Mouse (Mus musculus): ENCODE measurements around the gene Isg20l2.

Gene Isg20l2

DNA sequence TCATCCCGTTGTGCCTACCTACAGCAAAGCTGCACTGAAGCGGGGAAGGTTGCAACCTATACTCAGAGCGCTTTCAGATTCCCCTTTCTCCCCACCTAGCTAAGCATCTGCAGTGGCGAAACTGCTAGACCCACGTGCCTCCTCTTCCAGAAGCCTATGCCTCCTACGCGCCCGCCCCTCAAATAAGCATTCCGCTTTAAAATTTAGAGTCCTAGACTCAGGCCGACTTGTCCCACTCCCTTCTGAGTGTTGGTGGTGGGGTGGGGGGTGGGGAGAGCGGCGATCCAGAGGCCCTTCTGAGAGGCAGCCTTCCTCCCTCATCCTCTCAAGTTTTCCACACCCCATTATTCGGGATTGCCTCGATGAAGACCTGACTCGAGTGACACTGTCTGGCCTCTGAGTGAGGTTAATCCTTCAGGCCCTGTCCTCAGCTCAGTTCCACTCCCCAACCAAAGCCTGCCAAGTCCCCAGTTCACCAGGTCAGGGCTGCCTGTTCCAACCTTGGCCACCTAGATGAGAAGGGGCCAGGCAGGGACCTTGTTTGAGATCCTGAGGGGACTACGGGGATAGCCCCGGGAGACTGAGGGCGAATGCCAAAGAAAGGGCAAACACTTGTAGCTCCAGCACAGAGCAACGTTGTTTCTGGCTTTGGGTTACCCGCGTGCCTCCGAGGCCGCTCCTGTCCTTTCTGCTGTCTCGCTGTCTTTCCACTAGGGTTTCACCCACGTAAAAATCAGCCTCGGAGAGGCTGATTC is 17.1 kb downstream of the Isg20l2 start:
- no peak for DNase-seq (ENCODE audit: low spot score)

DNA sequence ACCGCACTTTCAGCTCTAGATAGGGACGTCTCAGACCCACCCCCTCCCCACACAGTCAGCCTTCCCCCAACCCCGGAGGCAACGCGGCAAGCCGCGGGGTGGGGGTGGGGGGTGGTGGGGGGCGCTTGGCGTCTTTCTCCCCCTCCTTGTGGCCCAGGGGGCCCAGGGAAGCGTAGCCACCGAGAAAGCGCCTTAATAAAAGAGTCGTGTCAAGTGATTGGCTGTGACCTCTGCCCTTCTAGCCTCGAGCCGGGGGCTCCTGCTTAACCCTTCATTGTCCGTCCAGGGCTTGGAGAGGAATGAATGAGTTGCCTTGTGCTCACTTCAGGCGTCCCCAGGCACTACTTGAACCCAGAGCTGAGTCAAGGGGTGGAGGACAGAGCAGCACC is 17.7 kb downstream of the Isg20l2 start:
- no peak for DNase-seq (ENCODE audit: low spot score)

DNA sequence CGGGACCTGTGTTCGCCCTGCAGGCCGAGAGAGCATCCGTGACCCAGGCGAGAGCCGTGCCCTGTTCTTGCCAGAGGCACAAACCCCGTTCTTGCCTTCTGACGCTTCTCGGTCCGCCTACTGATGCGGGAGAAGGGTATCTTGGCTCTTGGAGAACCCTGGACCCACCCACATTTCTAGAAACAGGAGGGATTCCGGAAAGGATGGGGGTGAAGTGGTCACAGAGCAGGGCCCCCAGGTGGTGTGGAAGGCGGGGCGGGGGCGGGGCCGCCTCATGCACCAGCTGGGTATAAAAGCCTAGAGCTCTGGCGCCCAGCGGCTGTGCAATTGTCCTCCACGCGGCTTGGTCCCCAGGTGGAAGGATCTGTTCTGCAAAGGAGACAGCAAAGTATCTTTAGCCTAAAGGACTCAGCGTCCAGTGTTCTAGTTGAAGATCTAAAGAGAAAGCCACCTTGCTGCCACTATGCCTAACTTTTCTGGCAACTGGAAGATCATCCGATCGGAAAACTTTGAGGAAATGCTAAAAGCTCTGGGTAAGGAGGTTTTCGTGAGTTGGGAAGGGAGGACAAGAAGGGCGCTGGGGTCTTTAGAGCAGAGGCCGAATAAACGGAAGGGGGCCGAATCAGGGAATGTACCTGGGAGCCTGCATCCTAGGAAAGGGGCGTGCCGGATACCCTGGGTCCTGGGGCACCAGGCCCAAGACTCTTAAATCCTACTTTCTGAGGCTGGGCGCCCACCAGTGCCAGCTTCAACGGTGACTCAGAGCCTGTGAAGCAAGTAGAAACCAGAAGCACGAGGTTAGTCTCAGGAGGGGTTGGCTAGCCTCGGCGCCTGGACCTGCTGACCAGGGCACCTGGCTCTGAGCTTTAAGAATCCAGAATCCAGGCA is 18.5 kb downstream of the Isg20l2 start, which contains the start of gene Crabp2:
Gene Crabp2, plus strand, starts transcription at position 289 of the 888 bp plus-strand sequence.
- DNase-seq (ENCODE audit: low spot score), result peak; percentile 45

DNA sequence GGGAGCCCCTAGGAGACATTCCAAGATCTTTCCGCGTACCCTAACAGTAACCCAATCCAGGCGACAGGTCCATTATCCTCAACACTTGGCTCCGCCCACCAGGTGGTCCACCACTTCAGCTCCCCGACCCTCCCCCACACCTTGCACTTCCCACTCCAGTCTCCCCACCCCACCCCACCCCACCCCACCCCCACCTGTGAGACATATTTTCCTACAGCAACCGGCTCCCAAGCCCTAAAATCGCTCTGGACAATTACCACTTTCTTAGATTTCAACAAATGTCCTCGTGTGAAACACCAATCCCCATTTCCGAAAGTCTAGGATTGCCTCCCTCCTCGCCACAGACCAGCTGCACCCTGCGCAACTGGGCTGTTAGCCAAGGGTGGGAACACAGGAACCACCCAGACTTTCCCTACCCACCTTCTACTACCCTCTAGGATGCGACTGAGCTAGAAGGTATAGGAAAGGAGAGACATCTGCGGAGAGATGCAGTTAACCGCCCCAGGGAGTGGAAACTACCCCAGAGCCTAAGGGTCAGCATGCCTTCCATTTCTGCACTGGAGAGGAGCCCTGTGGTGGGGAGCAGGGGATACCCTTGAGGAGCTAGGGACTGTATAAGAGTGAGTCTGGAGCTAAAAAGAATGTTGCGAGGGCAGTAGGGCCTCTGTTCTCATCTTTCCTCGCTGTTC is 19.3 kb downstream of the Isg20l2 start:
- no peak for DNase-seq (ENCODE audit: low spot score)

DNA sequence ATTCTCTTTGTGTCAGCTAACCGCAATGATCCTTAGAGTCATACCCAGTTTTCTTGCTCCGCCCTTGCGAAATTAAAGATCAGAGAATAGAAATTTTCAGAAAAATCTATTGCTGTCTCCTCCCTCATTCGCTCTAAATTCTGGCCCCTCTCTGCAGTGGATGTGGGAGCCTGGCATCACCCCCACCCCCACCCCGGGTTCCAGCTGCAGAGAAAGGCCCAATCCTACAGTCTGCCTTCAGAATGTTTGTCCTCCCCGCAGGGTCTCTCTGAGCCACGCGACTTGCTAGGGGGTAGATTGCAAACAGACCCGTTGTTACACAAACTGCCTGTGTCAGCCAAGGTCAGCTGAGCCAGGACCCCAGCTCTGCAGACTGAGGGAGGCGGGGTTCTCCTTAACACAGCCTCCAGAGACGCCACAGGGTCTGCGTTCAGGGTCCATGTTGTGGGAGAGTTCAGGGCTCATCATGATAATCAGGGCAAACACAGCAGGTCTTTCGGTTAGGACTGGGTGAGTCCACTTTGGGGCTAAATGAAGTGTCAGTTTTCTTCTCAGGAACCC is 19.9 kb downstream of the Isg20l2 start:
- DNase-seq (ENCODE audit: low spot score), result no peak

DNA sequence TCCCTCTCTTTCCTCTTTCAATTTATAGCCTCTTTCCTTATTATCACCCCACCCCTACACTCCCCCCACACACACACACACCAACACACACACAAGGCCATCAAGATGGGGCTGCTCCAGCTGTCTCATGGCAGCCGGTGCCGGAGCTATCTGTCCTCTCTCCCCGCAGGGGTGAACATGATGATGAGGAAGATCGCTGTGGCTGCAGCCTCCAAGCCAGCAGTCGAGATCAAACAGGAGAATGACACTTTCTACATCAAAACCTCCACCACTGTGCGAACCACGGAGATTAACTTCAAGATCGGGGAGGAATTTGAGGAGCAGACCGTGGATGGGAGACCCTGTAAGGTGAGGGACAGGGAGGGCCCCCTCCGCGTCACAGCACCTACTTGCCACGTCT is 21.8 kb downstream of the Isg20l2 start:
- no peak for DNase-seq (ENCODE audit: low spot score)

DNA sequence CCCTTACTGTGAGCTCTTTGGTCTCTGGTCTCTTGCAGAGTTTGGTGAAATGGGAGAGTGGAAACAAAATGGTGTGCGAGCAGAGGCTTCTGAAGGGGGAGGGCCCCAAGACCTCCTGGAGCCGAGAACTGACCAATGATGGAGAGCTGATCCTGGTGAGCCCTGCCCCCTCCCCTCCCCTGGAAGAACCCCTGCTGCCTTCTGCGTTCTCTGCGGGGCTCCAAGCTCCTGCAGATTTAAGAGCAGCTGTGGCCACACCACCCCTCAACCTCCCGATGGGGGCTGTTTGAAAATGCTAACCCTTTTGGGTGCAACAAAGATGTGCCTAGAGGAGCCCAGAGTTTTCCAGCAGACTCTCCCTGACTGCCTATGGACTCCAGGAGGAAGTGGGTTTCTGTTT is 22.3 kb downstream of the Isg20l2 start:
- DNase-seq (ENCODE audit: low spot score), result peak; percentile 43

DNA sequence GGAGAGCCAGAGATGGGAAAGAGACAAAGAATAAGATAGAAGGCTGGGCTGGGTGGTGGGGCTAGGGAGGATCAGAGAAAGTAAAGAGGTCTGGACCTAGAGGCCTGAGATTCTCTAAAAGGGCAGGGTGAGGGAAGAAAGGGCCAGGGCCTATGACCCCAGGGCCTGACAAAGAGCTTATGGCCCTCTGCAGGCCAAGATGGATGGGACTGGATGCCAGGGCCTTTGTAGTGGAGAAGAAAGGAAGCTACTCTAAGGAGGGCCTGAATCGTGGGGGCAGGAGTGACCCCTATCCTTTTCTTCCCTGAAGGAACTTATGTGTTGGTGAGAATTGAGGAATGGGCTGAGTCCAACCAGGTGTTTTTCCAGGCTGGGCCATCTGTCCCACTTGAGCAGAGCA is 27.9 kb downstream of the Isg20l2 start:
- DNase-seq (ENCODE audit: low spot score), result no peak

DNA sequence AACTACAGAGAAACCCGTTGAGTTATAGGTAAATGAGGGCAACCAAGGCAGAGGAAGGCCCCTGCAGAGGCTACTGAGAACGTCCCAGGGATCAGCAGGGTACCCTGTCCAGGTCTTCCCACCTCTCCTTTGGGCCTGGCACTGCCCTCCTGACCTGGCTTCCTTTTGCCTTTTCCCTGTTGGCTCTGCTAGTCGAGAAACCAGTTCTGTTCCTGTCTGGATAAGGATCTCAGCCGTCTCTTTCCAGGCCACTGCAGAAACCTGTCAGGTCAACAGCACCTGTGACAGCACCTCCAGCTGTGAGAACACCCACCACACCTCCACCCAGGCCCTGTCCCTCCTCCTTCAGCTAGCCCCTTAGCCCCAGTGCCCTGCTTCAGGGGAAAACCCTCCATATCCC is 28.4 kb downstream of the Isg20l2 start:
- no peak for DNase-seq (ENCODE audit: low spot score)

DNA sequence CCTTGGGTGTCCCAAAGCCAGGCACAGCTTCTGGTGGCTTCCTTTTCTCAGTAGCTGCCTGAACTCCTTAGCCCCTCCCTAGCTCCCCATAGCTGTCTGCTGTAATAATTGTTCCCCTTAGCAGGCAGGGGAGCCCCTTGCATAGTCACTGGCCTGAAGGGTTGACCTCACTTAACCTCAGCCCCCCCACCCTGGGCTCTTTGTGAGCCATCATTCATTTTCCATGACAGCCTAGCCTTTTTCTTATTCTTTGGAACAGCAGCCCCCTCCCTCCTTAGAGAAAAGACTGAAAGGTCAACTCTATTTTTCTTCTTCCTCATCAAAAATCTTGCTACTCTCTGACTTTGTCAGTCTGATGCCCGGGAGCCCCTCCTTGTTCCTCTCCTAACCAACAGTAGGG is 28.9 kb downstream of the Isg20l2 start:
- no peak for DNase-seq (ENCODE audit: low spot score)

DNA sequence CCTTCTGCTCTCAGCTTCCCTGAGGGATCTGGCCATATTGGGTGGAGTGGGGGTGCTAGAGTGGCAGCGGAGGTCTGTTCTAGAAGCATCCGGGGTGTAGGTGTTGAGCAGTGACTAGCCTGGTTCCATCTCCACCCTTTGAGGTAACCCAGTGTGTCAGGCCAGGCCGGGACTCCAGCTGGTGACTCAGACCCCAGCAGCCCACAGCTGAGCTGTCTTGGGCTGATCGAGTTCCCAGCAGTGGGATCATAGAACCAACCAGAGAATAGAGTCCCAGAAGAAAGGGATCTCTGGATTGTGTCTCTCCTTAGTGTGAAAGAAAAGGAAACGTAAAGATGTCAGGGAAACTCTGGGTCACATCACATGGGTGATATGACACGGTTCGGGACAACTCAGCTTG is 29.3 kb downstream of the Isg20l2 start:
- no peak for DNase-seq (ENCODE audit: low spot score)

DNA sequence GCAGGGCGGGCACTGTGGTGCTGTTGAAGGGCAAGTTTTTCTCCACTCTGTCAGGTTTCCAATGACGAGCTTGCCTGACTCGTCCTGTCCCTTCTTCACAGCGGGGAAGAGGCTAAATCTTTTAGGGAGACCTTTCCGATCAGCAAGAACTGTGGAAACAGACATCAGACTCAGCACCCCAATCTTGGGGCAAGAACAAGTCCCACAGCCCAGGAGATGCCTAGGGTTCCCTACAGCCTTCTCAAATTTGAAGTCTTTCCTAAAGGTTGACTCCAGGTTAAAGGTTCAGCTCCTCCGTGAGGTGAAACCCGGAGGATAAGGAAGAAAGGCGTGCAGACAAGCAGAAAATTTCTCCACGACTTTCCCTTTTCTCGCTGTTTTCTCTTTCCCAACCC is 30.1 kb downstream of the Isg20l2 start:
- DNase-seq (ENCODE audit: low spot score), result no peak

DNA sequence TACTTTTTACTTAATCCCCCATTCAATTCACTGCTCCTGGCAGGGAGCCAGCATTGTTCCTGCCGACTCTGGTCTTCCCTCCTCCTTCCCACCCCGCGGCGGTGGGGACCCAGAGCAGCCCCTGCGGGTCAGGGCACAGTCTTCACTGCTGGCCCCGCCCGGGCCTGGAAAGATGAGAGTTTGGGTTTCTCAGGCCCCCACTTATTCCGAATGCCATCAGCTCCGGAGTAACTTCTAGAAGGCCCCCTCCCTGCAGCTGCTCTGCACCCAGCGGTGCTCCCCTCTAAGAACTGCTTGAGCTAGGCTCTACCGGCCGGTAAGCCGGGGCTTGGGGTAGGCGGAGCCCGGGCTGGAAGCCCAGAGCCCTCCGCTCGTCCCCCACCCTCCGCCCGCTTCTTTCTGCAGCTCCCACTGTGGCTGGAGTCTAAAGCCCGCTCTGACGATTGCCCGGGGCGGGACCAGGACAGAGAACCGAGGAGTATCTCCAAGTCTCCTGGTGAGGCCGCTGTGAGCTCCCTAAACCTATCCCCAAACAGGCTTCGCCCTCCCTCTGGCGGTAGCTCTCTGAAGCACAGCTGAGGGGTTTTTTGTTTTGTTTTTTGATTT is 30.6 kb downstream of the Isg20l2 start:
- DNase-seq (ENCODE audit: low spot score), result peak; percentile 90

DNA sequence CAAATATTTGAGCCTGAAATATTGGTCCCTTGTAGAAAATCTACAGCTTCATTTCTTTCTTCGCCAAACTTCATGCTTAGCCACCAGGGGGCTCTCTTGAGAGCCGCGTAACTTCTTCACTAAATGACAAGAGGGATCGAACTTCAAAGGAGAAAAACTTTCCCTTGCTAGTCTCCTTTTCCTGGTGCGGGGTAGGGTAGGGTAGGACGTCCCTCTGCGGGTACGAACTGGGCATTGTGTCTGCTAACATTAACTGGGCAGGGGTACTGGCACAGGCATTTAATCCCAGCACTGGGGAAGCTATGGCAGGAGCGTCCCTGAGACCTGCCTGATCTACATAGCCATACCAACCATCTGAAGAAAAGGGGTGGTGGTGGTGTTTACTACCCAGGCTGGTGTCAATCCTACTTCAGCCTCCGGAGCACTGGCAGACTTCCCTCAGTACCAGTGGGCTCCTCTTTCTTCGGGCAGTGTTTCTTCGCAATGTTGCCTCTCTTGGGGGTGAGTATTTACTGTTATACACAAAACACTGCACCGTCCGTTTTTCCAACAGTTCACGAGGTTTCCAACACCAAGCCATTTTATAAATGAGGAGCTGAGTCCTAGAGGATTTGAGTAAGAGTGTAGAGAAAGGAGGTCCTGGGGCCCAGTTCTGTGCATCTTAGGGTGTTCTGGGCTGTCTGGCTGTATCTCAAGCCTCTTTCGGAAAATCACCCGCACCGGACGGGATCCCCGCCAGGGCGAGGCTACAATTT is 40.2 kb downstream of the Isg20l2 start:
- peak; percentile 26 for DNase-seq (ENCODE audit: low spot score)

DNA sequence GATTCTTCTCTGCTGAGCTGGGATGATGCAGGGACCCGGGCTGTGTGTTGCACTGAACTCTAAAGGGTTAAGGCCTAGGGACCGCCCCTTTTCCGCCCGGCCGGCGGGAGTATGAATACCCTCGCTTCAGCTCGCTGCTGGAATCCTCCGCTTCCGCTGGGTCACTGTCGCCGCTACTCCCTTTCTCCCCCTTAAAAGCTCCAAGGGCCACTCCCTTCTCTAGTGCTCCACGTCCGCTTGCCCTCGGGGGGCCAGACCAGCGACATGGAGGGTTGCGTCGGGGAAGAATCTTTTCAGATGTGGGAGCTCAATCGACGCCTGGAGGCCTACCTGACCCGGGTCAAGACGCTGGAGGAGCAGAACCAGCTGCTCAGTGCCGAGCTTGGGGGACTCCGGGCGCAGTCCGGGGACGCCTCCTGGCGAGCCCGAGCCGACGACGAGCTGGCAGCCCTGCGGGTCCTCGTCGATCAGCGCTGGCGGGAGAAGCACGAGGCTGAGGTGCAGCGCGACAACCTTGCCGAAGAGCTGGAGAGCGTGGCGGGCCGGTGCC is 40.9 kb downstream of the Isg20l2 start, which contains the start of gene Nes:
Gene Nes, plus strand, starts transcription at position 140 of the 550 bp plus-strand sequence.
- DNase-seq (ENCODE audit: low spot score), result peak; percentile 38

DNA sequence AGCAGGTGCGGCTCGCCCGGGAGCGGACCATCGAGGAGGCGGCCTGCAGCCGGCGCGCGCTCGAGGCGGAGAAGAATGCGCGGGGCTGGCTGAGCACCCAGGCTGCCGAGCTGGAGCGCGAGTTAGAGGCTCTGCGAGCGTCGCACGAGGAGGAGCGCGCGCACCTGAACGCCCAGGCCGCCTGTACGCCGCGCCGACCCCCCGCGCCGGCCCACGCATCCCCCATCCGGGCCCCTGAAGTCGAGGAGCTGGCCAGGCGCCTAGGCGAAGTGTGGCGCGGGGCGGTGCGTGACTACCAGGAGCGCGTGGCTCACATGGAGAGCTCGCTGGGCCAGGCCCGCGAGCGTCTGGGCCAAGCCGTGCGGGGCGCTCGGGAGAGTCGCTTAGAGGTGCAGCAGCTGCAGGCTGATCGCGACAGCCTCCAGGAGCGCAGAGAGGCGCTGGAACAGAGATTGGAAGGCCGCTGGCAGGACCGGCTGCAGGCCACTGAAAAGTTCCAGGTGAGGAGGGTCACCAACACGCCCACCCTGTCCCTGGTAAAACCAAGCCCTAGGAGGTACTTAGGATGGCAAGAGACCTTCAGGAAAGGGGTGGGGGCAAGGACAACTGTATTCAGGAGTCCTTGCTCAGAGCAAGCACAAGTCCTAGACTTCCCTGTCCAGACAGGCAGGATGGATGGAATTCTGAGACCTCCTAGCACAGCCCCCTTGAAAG is 41.5 kb downstream of the Isg20l2 start:
- DNase-seq (ENCODE audit: low spot score), result no peak

DNA sequence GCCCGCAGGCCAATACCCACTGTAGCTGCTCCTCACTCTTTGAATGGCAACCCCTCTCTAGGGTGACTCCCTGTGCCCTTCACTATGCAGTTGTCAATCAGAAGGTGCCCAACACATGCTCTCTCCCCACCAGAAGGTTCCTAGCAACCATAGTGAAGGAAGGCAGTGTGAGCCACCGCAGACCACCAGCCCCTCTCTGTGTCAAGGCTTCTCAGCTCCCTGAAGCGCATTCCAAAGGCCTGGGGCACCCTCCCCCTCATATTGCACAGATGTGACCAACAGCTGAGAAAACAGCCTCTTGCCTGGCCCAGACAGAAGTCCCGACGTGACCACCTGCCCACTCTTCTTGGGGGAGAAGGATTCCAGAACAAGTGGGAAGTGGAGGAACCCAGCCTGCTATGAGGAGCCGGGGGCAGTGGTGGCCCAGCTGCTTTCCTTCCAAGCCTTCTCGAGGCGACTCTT is 42.1 kb downstream of the Isg20l2 start:
- no peak for DNase-seq (ENCODE audit: low spot score)

DNA sequence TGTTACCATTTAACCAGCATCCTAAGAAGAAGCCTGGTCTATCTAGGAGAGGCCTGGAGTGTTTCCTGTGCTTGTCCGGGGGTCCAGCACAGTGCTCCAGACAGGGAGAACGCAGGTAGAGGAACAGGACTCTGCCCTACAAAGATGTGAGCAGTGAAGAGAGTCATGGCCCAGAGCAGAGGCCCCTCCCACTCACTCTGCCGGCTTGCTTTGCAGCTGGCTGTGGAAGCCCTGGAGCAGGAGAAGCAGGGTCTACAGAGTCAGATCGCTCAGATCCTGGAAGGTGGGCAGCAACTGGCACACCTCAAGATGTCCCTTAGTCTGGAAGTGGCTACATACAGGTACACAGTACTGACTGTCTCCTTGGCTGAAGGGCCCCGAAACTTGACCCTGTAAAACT is 42.7 kb downstream of the Isg20l2 start:
- no peak for DNase-seq (ENCODE audit: low spot score)

DNA sequence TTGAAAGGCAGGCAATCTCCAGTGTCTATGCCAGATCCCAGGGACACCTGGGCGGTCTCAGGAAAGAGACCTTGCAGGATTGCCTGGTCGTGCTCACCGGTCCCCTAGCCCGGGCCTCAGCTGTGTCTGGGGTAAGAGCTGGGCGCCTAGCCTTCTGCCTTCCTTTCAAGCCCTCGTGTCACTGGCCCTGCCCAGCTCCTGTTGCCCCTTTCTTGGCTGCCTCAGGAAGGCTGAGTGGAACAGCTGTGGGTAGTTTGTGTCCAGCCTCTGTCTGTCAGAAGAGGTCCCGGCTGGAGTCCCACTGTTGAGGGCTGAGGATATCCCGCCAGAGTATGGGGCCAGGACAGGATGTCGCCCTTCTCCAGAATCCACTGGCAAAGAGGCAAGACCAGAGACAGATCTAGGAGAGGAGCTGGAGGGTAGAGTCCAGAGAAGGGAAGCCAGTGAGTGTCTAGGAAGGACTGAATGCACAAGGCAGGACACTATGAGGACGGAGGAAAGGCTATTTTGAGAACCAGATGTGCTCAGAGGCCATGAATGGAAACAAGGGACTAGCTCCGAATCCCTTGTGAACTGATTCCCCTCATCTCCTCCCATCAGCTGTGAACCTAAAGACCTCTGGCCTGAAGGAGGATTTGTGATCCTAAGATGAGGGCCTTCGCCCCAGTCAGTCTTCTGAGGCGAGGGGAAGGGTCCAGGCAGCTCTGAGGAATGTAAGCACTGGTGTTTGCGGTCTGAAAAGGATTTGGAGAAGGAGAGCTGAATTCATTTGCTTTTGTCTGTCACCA is 43.7 kb downstream of the Isg20l2 start:
- no peak for DNase-seq (ENCODE audit: low spot score)

All from ovary, postnatal 36 days (tissue).